Mouse (Mus musculus): ENCODE results near the gene Zmynd8. TPM values are rescaled to one million over a fixed set of nuclear protein-coding genes. Genes with fewer than 3 reads are reported as not detected.

Gene Zmynd8
- polyA plus RNA-seq, 1 experiment from 2014 or later, result 82.2 TPM

DNA sequence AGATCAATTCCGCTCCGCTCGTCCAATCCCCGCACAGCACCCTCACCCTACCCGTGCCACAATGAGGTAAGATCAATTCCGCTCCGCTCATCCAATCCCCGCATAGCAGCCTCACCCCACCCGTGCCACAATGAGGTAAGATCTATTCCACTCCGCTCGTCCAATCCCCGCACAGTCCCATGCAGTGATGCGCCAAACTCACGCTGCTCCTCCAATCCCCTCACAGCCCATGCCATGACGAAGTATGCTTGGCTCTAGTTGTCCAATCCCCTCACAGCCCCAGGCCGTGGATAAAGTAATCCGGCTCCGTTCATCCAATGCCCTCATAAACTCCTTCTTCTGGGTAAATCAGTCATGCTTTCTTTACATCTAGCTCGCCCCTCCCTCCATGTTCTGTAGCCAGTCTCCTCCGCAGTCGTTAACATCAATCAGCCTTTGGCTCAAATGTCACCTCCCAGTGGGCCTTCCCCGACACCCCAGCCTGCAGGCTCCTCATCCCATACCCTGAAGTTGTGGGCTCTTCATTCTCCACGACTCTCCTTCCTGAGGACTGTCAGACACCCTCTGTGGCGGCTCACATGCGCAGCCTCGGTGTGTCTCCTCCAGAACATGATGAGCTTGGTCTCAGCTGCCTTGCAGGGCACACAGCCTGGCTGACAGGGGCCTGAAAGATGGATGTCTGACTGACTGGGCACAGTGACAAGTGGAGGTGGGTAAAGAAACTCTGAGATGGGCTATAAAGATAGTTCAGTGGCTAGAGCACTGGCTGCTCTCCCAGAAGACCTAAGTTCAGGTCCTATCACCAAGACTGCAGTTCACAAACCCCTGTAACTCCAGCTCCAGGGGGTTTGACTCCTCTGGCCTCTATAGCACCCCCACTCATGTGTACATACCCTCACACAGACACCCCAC lies 36.9 kb downstream of the Zmynd8 start:
- H3K4me3 ChIP-seq, result no peak overlapping the region
- no peaks in the 10 kb centered on the region for H3K9me3 ChIP-seq
- no peaks in the 10 kb centered on the region for H3K27me3 ChIP-seq
- peak; percentile 44 for ATAC-seq (ENCODE audit: low FRiP score)
- H3K36me3 ChIP-seq, result 0 out of 2 replicates have a peak, but pooled peaks cover 3% of the 10 kb centered on the region
- H3K27ac ChIP-seq, result peak overlapping the region; percentile 73
- 0 out of 2 replicates have a peak overlapping the region, but pooled peaks have one; percentile 26 for H3K9ac ChIP-seq
- no peak overlapping the region for H3K4me2 ChIP-seq
- peaks cover 80% of the 10 kb centered on the region for H3K4me1 ChIP-seq (replicated peaks)
- WGBS, result 60% methylated on average over 26 of the region's 26 CpGs

DNA sequence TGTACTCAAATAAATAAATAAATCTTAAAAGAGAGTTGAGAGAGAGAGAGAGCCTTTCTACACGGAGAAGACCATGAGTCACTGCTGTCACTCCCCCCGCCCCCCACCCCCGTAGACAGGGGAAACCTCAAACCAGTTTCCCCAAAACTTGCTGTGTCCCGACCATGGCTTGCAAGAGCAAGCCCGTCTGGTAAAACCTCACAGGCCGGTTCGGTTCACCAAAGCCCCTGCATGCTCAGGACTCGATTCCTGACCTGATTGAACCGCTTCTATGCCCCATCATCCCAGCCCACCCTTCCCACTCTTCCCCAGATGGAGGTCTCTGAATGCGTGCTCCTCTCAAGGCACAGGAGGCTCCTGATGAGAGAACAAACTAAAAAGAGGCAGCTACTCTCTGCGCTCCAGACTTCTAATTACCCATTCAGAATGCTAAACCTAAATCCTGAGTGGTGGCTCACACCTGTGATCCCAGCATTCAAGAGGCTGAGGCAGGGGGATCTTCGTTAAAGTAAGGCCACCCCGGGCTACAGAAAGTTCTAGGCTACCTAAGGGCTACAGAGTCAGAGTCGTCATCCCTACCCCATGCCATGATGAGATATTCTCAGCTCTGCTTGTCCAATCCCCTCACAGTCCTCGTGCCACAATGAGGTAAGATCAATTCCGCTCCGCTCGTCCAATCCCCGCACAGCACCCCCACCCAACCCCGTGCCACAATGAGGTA lies 37.7 kb downstream of the Zmynd8 start:
- Histone ChIP-seq H3K4me1 (replicated peaks) (peaks cover 80% of the 10 kb centered on the region), H3K27ac (peak overlapping the region; percentile 73), H3K9me3 (no peaks in the 10 kb centered on the region), H3K4me3 (no peak overlapping the region), H3K27me3 (no peaks in the 10 kb centered on the region), H3K9ac (no peak overlapping the region), H3K36me3 (0 out of 2 replicates have a peak, but pooled peaks cover 3% of the 10 kb centered on the region), H3K4me2 (no peak overlapping the region)
- ATAC-seq (ENCODE audit: low FRiP score), result no peak
- WGBS, result 90% methylated on average over 20 of the region's 20 CpGs

DNA sequence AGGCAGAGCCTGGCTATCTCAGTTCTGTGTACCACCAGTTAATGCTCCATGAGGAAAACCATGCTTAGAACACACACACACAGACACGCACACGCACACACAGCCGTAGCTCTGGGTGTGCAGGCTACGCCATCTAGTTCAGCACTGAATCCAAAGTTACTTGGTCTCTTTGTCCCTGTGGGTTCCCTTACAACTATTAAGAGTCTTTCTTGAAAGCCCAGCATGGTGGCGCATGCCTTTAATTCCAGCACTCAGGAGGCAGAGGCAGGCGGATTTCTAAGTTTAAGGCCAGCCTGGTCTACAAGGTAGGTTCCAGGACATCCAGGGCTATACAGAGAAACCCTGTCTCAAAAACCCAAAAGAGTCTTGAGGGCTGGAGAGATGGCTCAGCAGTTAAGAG lies 38.4 kb downstream of the Zmynd8 start:
- Histone ChIP-seq H3K4me2 (no peak overlapping the region), H3K27ac (peak overlapping the region; percentile 97)

DNA sequence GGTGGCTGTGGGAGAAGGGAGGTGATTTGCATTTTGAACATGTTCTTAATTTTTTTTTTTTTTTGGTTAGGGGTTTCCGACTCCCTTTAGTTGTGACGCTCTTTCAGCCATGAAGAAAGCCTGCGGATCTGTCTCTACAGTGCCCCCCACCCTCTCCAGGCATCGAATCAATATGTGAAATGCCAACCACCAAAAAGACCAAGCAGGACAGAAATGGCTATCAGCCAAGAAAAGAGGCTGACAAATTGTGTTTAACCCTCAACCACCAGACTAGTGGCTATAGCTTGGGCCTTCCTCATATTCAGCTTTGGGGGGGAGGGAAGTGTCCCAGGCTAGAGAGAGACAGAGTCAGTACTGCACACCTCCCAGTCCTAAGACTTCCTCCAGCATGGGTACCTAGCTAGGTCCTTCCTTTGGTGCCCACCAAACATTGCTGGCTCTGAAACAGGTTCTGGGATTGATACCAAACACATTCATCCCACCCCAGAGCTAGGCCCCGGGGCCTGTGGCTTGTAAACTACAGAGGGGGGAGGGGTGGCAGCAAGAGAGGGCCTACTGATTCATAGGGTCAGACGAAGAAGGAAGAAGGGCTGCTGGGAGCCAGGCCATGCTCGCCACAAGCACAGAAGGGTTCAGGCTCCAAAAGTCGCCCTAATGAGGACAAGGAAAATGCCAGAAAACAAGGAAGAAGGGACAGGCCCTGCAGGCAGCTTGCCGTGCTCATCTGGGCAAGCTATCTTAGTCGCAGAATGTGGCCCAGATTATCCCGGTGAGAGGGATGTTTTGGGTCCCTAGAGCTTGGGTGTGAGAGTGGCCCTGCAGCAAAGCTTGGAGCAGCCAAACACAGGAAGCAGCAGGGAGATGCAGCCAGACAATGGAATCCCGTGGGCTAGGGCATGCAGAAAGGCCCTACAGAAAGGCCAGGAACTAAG lies 40.1 kb downstream of the Zmynd8 start:
- Histone ChIP-seq H3K27me3 (no peaks in the 10 kb centered on the region), H3K27ac (peak overlapping the region; percentile 97), H3K4me2 (peak overlapping the region; percentile 50), H3K4me1 (replicated peaks) (peaks cover 84% of the 10 kb centered on the region), H3K9me3 (no peaks in the 10 kb centered on the region), H3K4me3 (no peak overlapping the region), H3K9ac (peak overlapping the region; percentile 73), H3K36me3 (no peaks in the 10 kb centered on the region)
- peak; percentile 9; the same call in 1 of the 2 replicates for ATAC-seq (ENCODE audit: low FRiP score)
- 6% methylated on average over 12 of the region's 12 CpGs for WGBS

More for the DNA sequence above, 38.4 kb downstream of the Zmynd8 start:
- Histone ChIP-seq H3K4me1 (replicated peaks) (peaks cover 82% of the 10 kb centered on the region), H3K9me3 (no peaks in the 10 kb centered on the region), H3K4me3 (no peak overlapping the region), H3K9ac (no peak overlapping the region), H3K27me3 (no peaks in the 10 kb centered on the region), H3K36me3 (0 out of 2 replicates have a peak, but pooled peaks cover 3% of the 10 kb centered on the region)
- no peak for ATAC-seq (ENCODE audit: low FRiP score)
- WGBS, result 94% methylated on average over 6 of the region's 6 CpGs

DNA sequence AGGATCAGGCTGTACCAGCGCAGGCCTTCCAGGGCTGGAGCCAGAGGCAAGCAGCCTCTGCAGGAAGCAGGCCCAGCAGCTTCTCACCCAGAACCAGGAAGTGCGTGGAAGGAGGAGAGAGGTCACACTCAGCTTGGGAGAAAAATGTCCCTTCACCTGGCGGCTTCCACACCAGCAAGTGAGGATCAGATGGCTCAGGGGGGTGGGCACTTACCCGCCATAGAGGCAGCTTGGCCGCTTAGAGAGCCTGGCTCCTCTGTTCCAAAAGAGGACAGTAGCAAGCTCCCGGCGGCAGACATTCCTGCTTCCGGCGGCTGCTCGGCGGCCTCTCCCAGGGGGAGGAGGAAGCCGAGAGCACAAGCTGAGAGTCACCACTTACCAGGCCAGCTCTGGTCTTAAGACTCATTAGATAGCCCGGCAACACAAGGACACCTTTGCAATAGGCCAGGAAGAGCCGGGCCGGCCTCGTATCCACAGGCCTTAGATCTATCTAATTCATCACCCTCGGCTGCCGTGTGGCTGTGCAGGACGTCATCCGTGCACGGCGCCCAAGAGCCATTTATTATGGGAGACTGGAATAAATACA lies 40.9 kb downstream of the Zmynd8 start:
- peak; percentile 63 for ATAC-seq (ENCODE audit: low FRiP score)
- Histone ChIP-seq H3K27me3 (no peaks in the 10 kb centered on the region), H3K9ac (peak overlapping the region; percentile 73), H3K4me1 (replicated peaks) (peaks cover 84% of the 10 kb centered on the region), H3K9me3 (no peaks in the 10 kb centered on the region), H3K27ac (peak overlapping the region; percentile 97), H3K4me3 (peak overlapping the region; percentile 18), H3K4me2 (peak overlapping the region; percentile 50), H3K36me3 (no peaks in the 10 kb centered on the region)
- 3% methylated on average over 22 of the region's 22 CpGs for WGBS

DNA sequence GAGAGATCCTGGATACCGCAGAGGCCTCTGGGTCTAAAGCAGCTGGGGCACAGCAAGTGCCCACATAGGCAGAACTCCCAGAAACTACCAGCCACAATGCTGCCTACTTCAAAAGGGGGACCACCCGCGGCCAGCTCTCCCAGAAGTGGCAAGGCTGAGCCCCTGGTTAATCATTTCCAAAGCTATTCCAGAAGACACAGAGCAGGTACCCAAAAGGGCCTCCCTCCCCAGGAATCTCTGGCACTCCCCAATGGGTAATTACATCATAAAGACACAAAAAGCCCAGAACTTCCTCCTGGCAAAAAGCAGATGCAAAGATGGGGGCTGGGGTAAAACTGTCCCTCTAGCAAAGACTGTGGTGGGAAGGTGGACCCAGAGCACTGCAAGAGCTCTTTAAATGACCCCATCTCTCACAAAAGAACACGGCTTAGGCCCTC lies 41.4 kb downstream of the Zmynd8 start:
- 3% methylated on average over 4 of the region's 4 CpGs for WGBS
- H3K27ac ChIP-seq, result peak overlapping the region; percentile 97

DNA sequence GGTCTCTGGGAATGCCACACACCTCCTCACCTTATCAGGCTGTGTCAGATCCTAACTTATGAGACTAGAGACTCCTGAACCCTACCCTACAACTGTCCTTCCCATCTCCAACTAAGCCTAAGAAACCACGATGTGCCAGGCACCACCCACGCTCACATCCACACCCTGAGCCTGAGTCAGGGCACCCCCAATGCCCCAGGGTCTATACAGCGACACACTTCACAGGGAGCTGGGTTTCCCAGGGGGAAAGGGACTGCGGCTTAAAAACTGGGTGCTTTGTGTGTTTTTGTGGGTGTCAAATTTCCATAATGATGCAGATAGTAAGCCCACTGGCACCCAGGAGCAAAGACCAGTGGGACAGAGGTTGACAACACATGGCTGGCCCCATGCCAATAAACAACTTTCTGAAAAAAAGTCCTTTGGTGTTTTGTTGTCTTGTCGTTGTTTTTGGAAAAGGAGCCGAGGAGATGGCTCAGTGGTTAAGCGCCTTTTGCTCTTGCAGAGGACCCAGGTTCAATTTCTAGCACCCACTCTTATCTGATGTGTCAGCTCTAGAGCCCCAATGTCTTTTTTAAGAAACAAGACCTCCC lies 42.1 kb downstream of the Zmynd8 start:
- Histone ChIP-seq H3K4me2 (no peak overlapping the region), H3K4me1 (replicated peaks) (peaks cover 84% of the 10 kb centered on the region), H3K9me3 (no peaks in the 10 kb centered on the region), H3K27me3 (no peaks in the 10 kb centered on the region), H3K4me3 (no peak overlapping the region), H3K27ac (peak overlapping the region; percentile 97), H3K9ac (peak overlapping the region; percentile 73; the same call in 1 of the 2 replicates), H3K36me3 (peaks cover 3% of the 10 kb centered on the region)
- no peak for ATAC-seq (ENCODE audit: low FRiP score)
- 70% methylated on average over 7 of the region's 7 CpGs for WGBS

More for the DNA sequence above, 41.4 kb downstream of the Zmynd8 start:
- Histone ChIP-seq H3K4me2 (peak overlapping the region; percentile 50), H3K36me3 (no peaks in the 10 kb centered on the region), H3K4me3 (peak overlapping the region; percentile 18), H3K4me1 (replicated peaks) (peaks cover 84% of the 10 kb centered on the region), H3K27me3 (no peaks in the 10 kb centered on the region), H3K9me3 (no peaks in the 10 kb centered on the region), H3K9ac (peak overlapping the region; percentile 73)
- no peak for ATAC-seq (ENCODE audit: low FRiP score)

DNA sequence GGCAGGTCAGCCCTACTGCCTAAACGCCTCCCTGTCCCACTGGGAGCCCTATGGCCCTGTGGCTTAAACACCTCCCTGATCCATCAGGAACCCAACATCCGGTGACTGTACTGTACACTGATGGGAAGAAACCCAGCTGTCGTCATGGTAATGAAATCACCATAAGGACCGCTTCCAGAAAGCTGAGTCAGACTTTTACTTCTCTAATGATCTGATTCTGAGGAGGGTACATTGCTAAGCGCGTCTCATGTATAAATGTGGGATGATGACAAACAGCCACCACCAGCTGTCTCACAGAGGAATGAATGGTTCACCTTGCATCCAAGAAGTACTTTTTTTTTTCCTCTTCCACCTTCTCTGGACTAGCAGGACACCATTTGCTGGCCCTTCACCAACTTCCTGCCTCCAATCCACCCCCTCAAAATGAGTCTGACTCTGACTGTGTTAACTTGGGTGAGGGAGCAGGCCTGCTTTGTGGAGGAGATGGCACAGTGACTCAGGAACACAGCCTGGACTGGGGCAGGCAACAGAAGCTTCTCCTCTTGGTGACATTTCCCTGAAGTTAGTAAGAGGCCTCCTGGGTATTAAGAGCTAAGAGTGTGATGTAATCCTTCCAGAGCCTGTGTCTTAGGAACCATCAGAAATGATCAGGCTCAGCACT lies 43.0 kb downstream of the Zmynd8 start:
- Histone ChIP-seq H3K9ac (no peak overlapping the region), H3K27me3 (no peaks in the 10 kb centered on the region), H3K36me3 (peaks cover 11% of the 10 kb centered on the region), H3K4me2 (no peak overlapping the region), H3K4me1 (replicated peaks) (peaks cover 92% of the 10 kb centered on the region), H3K27ac (peak overlapping the region; percentile 97), H3K4me3 (no peak overlapping the region), H3K9me3 (no peaks in the 10 kb centered on the region)
- ATAC-seq (ENCODE audit: low FRiP score), result no peak
- 46% methylated on average over 6 of the region's 6 CpGs for WGBS

DNA sequence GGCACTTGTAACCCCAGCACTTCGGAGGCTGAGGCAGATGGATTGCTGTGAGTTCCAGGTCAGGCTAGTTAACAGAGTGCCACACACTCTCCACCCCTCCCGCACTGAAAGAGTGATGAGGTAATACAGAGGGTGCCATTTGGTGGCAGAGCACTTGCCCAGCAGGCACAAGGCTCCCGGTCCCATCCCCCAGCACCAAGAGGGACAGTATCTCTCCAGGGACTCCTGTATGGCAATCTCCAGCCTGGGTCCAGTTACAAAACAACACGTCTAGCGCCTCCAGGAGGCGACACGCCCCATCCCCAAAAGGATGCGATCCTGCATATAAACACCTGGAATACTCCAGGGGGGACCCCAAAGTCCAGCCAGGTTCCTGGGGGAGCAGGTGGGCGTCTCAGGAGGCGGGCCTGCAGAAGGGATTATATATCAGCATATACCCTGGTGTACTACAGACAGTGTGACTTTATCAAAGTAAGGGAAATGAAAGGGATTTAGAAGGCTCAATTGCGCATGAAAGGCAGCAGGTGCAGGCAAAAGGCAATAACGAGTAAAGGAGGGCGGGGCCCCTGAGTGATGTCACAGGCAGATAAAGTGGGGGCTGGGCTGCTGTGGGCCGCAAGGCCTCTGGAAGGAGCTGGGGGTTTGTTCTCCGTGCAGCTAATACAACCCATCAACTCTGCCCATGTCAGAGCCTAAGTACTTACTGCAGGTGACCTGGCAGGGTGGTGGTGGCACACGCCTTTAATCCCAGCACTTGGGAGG lies 44.4 kb downstream of the Zmynd8 start:
- Histone ChIP-seq H3K27me3 (no peaks in the 10 kb centered on the region), H3K27ac (peak overlapping the region; percentile 76), H3K4me3 (no peak overlapping the region), H3K36me3 (peaks cover 22% of the 10 kb centered on the region), H3K9me3 (no peaks in the 10 kb centered on the region), H3K4me2 (no peak overlapping the region), H3K4me1 (replicated peaks) (peaks cover 89% of the 10 kb centered on the region), H3K9ac (peak overlapping the region; percentile 55)
- WGBS, result 54% methylated on average over 16 of the region's 16 CpGs
- no peak for ATAC-seq (ENCODE audit: low FRiP score)

DNA sequence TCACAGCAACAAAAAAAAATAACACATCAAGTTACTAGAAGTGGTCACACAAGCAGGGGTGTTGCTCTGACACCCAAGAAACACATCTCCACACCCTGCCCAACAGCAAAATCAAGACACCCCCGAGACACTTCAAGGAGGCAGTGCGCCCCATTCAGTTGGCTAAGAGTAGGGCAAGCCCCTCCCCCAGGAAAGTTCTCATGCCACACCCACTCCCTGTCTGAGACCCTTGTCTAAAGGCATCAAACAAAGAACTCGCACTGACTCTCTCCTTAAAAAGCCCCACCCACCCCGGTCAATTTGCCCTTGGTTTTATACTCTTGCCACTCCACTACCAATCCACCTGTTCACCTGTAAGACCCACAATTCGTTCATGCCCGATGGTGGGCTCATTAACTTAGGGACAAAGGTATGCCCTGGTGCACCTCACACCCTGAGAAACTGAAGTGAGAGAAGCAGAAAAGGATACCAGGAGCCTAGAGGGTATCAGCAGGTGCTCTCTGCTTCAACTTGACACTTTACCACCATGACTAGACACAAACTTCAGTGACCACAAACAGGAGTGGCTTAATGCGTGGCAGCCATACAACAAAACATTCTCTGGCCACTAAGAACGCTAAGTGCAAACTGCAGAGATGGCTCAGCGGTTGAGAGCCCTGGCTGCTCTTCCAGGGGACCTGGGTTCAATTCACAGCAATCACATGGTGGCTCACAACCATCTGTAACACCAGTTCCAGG lies 45.8 kb downstream of the Zmynd8 start:
- Histone ChIP-seq H3K36me3 (peaks cover 23% of the 10 kb centered on the region), H3K9ac (no peak overlapping the region), H3K9me3 (no peaks in the 10 kb centered on the region), H3K4me2 (no peak overlapping the region), H3K4me3 (no peak overlapping the region), H3K4me1 (replicated peaks) (peaks cover 87% of the 10 kb centered on the region), H3K27ac (peak overlapping the region; percentile 62), H3K27me3 (no peaks in the 10 kb centered on the region)
- WGBS, result 89% methylated on average over 9 of the region's 9 CpGs
- ATAC-seq (ENCODE audit: low FRiP score), result no peak

Data from hindbrain, embryonic 13.5 days (tissue).